Mouse (Mus musculus) ES-Bruce4 (cell line): ENCODE results near the gene Nwd2. TPM values are rescaled to one million over a fixed set of nuclear protein-coding genes. Genes with fewer than 3 reads are reported as not detected.

Source experiments
- H3K27ac ChIP-seq: 2 replicates; pipeline ENCODE4 v1.5.1; 2012; ENCODE audit warnings: low read length, inconsistent platforms; ENCODE audit not compliant: insufficient read depth
- H3K27me3 ChIP-seq: 2 replicates; pipeline ENCODE4 v1.6.1; 2012; ENCODE audit warnings: mild to moderate bottlenecking, low read length, inconsistent platforms; ENCODE audit not compliant: control insufficient read depth, poor library complexity, insufficient read depth, severe bottlenecking
- H3K36me3 ChIP-seq: 2 replicates; pipeline ENCODE4 v1.6.1; 2012; ENCODE audit warnings: inconsistent platforms, mild to moderate bottlenecking, low read length, moderate library complexity; ENCODE audit not compliant: control insufficient read depth, poor library complexity, insufficient read depth, severe bottlenecking
- H3K4me1 ChIP-seq: one replicate; pipeline ENCODE4 v1.8.1; 2011; ENCODE audit warnings: low read length; ENCODE audit not compliant: control insufficient read depth, insufficient read depth
- H3K4me3 ChIP-seq: 2 replicates; pipeline ENCODE4 v1.5.1; 2011; ENCODE audit warnings: low read depth, mild to moderate bottlenecking, low read length
- H3K9ac ChIP-seq: 2 replicates; pipeline ENCODE4 v1.6.1; 2012; ENCODE audit warnings: low read depth, mild to moderate bottlenecking, inconsistent platforms; ENCODE audit not compliant: poor library complexity, severe bottlenecking
- H3K9me3 ChIP-seq: replicated peaks from 2 replicates; pipeline ENCODE4 v1.6.1; 2012; ENCODE audit warnings: mild to moderate bottlenecking, low read length, inconsistent platforms; ENCODE audit not compliant: control insufficient read depth, poor library complexity, insufficient read depth, severe bottlenecking
- CTCF ChIP-seq: IDR thresholded peaks from one replicate; pipeline ENCODE4 v1.8.1; 2011; ENCODE audit warnings: low read depth, low read length
- EP300 ChIP-seq: IDR thresholded peaks from 2 replicates; pipeline ENCODE4 v1.6.1; 2011; ENCODE audit warnings: low read depth, low read length; ENCODE audit not compliant: insufficient read depth
- POLR2A ChIP-seq: IDR thresholded peaks from one replicate; pipeline ENCODE4 v1.8.1; 2011; ENCODE audit warnings: low read length; ENCODE audit not compliant: insufficient read depth
- polyA plus RNA-seq: library from polyadenylated mRNA; stranded (reverse); fragments of >200 nt; gene quantifications from 2 replicates; pipeline ENCODE4 v1.2.4, GENCODE M21; 2011; ENCODE audit warnings: low read depth; ENCODE audit not compliant: missing spikeins, insufficient read depth, insufficient read length

Gene Nwd2
- polyA plus RNA-seq, 1 experiment: not detected

GRCm38 (mm10) chr5:63766715-63767114 lies 117.8 kb downstream of the Nwd2 start:
- TF ChIP-seq POLR2A (no peak), CTCF (no peak), EP300 (no peak)
- Histone ChIP-seq H3K9ac (no peak overlapping the region), H3K4me1 (no peaks in the 10 kb centered on the region), H3K4me3 (no peak overlapping the region), H3K9me3 (no peaks in the 10 kb centered on the region), H3K36me3 (no peaks in the 10 kb centered on the region), H3K27ac (no peak overlapping the region), H3K27me3 (no peaks in the 10 kb centered on the region)

DNA sequence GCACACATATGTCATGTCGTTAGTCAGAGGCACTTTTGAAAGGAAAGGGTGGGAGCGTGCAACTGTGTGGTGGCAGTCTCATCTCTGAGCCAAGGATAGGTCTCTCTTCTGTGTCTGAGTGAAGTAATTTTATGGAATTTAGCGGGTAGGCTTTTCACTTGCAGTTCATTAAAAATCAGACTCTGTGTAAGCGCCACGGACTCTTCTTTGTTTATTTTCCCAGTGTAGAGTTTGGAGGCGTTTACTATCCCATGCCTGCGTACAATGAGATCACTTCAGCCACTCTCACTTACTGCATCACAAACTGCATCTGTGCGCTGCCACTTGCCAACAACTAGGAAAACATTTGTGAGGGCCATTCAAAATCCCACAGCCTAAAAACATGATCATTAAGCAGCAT lies 118.6 kb downstream of the Nwd2 start:
- H3K4me3 ChIP-seq: no peak overlapping the region
- no peak overlapping the region for H3K27ac ChIP-seq
- no peaks in the 10 kb centered on the region for H3K36me3 ChIP-seq
- TF ChIP-seq EP300: no peak
- no peak for TF ChIP-seq POLR2A
- TF ChIP-seq CTCF: no peak
- no peaks in the 10 kb centered on the region for H3K9me3 ChIP-seq
- no peaks in the 10 kb centered on the region for H3K27me3 ChIP-seq
- H3K4me1 ChIP-seq: no peaks in the 10 kb centered on the region
- no peak overlapping the region for H3K9ac ChIP-seq

GRCm38 (mm10) chr5:63768220-63768619 lies 119.3 kb downstream of the Nwd2 start:
- no peaks in the 10 kb centered on the region for H3K27me3 ChIP-seq
- no peaks in the 10 kb centered on the region for H3K4me1 ChIP-seq
- no peak for TF ChIP-seq EP300
- no peak for TF ChIP-seq POLR2A
- TF ChIP-seq CTCF: no peak
- no peaks in the 10 kb centered on the region for H3K9me3 ChIP-seq
- H3K9ac ChIP-seq: no peak overlapping the region
- no peak overlapping the region for H3K27ac ChIP-seq
- H3K4me3 ChIP-seq: no peak overlapping the region
- H3K36me3 ChIP-seq: no peaks in the 10 kb centered on the region

DNA sequence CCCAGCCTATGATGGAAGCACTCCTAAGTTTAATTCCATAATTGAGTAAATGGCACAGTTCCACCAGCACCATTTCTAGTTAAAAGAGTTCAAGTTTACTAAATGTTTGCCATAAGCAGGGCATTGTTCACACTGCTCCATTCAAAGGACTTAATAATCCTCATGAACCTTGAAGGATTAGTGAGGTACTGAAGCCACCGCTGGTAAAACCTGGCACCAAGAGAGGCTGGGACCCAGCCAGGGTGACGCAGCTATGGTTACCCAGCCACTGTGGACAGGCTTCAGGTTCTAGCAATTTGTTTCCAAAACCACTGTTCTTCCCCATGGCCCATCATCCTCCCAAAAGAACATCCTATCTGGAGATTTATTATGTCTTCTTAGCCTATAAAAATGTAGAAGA lies 124.1 kb downstream of the Nwd2 start:
- H3K4me1 ChIP-seq: no peaks in the 10 kb centered on the region
- H3K4me3 ChIP-seq: no peak overlapping the region
- no peak overlapping the region for H3K27ac ChIP-seq
- TF ChIP-seq EP300: no peak
- no peak for TF ChIP-seq POLR2A
- TF ChIP-seq CTCF: no peak
- H3K9ac ChIP-seq: no peak overlapping the region
- H3K36me3 ChIP-seq: no peaks in the 10 kb centered on the region
- H3K27me3 ChIP-seq: no peaks in the 10 kb centered on the region
- no peaks in the 10 kb centered on the region for H3K9me3 ChIP-seq

- Histone ChIP-seq H3K9ac (no peak overlapping the region), H3K27ac (no peak overlapping the region), H3K27me3 (no peaks in the 10 kb centered on the region), H3K9me3 (no peaks in the 10 kb centered on the region), H3K36me3 (no peaks in the 10 kb centered on the region), H3K4me3 (no peak overlapping the region), H3K4me1 (no peaks in the 10 kb centered on the region)
- TF ChIP-seq POLR2A: no peak
- no peak for TF ChIP-seq EP300
- TF ChIP-seq CTCF: no peak
Observed at GRCm38 (mm10) chr5:63773603-63774002, 124.7 kb downstream of the Nwd2 start.

DNA sequence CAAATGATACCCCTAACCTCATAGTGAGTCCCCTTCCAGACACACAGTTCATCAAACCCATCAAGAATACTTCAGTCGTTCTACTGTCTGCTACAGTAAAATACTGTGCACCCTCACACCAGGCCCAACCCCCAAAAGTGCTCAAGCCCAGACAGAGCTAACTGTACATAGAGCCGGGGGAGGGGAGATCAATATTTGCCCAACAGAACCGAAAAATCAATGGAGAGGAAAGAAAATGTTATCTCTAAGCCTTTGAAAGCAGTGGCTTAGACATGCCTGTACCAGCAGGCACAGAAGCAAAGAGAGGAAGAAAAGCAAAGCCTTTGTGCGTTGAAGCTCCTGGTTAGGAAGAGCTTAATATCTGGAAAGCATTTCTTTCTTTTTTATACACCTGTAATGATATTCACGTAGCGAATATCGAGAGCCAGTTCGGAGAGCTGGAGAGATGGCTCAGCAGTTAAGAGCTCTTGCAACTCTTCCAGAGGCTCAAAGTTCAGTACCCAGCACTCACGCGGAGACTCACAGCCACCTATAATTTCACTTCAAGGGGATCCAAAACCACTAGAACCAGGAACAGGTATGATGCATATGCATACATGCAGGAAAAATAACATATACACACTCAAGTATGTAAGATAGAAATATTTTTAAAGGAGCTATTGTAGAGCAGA lies 139.4 kb downstream of the Nwd2 start:
- Histone ChIP-seq H3K9ac (no peak overlapping the region), H3K36me3 (no peaks in the 10 kb centered on the region), H3K27me3 (no peaks in the 10 kb centered on the region), H3K27ac (no peak overlapping the region), H3K9me3 (no peaks in the 10 kb centered on the region), H3K4me1 (no peaks in the 10 kb centered on the region), H3K4me3 (no peak overlapping the region)
- TF ChIP-seq POLR2A: no peak
- TF ChIP-seq EP300: no peak
- no peak for TF ChIP-seq CTCF
